Mouse (Mus musculus): ENCODE data around the gene Drd3. TPM values are rescaled to one million over a fixed set of nuclear protein-coding genes. Genes with fewer than 3 reads are reported as not detected.

Gene Drd3
- total RNA-seq, 2 experiments from 2014 or later: not detected

Small RNAs within 50 kb of the gene (microRNA-seq; reads per million reads assigned to microRNA genes)
- 0 reads per million in 2 experiments for gene Gm25996

Other genes starting within 250 kb of the Drd3 start
- not detected for gene Tigit, start 89.9 kb upstream of the Drd3 start, total RNA-seq (2021)
- 1 to 10 TPM; 1.9 to 2.0 TPM for gene Ccdc191, start 135.8 kb downstream of the Drd3 start, total RNA-seq (2021)
- gene Qtrt2, start 172.8 kb downstream of the Drd3 start, total RNA-seq (2021): 10 to 100 TPM in 1 of 2 experiments, 1 to 10 TPM in 1; 8.4 to 10.8 TPM
- 10 to 100 TPM in 1 of 2 experiments, 1 to 10 TPM in 1; 7.5 to 10.9 TPM for gene Zdhhc23, start 225.8 kb downstream of the Drd3 start, total RNA-seq (2021)